ENCODE assay signal across 19 mouse cellular contexts in the genomic region with DNA sequence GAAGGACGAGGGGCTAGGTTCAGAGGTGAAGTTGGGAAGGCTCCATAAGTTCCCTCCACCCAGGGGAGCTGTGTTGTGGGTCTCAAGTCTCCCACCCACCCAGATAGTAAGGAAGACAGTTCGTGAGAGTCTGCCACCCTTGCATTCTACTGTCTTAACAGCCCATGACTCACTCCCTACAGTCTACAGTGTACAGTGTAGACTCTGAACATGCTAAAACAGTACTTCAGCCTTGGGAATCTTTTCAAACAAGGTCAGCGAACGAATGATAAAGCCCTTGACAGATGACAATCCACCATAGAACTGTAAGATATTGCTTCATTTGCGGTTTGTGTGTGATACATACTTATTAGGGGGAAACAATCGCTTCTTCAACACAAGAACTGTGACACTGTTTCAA. TPM values are rescaled to one million over a fixed set of nuclear protein-coding genes. Genes with fewer than 3 reads are reported as not detected.
DNase-seq lines count a peak whose midpoint lies in the region; ATAC-seq and TF ChIP-seq lines count a peak whose summit lies in the region.
"Had no signal": no experiment of that assay in that cellular context is flagged by ENCODE, and none has a peak within 500 bp of the region (broad histone marks: within the 10 kb centered on the region; RNA-seq: fewer than 3 reads in every experiment).

No protein-coding gene starts in this region.

- H3K27ac ChIP-seq in heart, embryonic 16.5 days (ENCODE audit: low read length) = peak overlapping the region; percentile 33; the same call in 1 of the 2 replicates
- no peak overlapping the region for H3K27ac ChIP-seq in heart, embryonic 11.5 days (ENCODE audit: low read depth, low read length)
- peak overlapping the region; percentile 43; the same call in 1 of the 2 replicates for H3K27ac ChIP-seq in liver, adult 2 months (replicated peaks; ENCODE audit: insufficient read depth, low read depth, low read length)
- H3K27ac ChIP-seq: hindbrain, embryonic 13.5 days; layer of hippocampus, adult 2 months; liver, embryonic 15.5 days had no signal

- TF ChIP-seq CTCF in liver, adult 2 months (IDR thresholded peaks at IDR 0.05; ENCODE audit: low read depth, low read length) = no peak

- no peak overlapping the region for H3K9ac ChIP-seq in heart, embryonic 16.5 days (ENCODE audit: low read length)
- no peak overlapping the region for H3K9ac ChIP-seq in heart, embryonic 11.5 days (ENCODE audit: low read depth, low read length)
- no peak overlapping the region for H3K9ac ChIP-seq in liver, adult 2 months (ENCODE audit: low read depth, low read length)
- H3K9ac ChIP-seq: heart, embryonic 12.5 days; hindbrain, embryonic 13.5 days; liver, embryonic 15.5 days had no signal

- no peak overlapping the region for H3K4me2 ChIP-seq in heart, embryonic 16.5 days (ENCODE audit: low read depth, low read length)
- H3K4me2 ChIP-seq in heart, embryonic 11.5 days = no peak overlapping the region
- H3K4me2 ChIP-seq in myocyte (ENCODE audit: low read depth) = peak overlapping the region; percentile 12
- H3K4me2 ChIP-seq: heart, embryonic 12.5 days; hindbrain, embryonic 13.5 days; liver, embryonic 15.5 days had no signal

- H3ac ChIP-seq in myocyte (ENCODE audit: control insufficient read depth, insufficient read length) = no peak overlapping the region

- no peak overlapping the region for H3K4me3 ChIP-seq in heart, embryonic 16.5 days (ENCODE audit: low read length)
- H3K4me3 ChIP-seq in heart, embryonic 11.5 days (ENCODE audit: low read depth, low read length) = no peak overlapping the region
- no peak overlapping the region for H3K4me3 ChIP-seq in liver, adult 2 months (ENCODE audit: insufficient read depth, low read depth, low read length)
- no peak overlapping the region for H3K4me3 ChIP-seq in myocyte
- H3K4me3 ChIP-seq: heart, embryonic 12.5 days; hindbrain, embryonic 13.5 days; liver, embryonic 15.5 days had no signal

- H3K36me3 ChIP-seq in heart, embryonic 16.5 days (ENCODE audit: control insufficient read depth, insufficient read depth) = no peaks in the 10 kb centered on the region
- no peaks in the 10 kb centered on the region for H3K36me3 ChIP-seq in heart, embryonic 11.5 days (ENCODE audit: control insufficient read depth, insufficient read depth, low read length)
- no peaks in the 10 kb centered on the region for H3K36me3 ChIP-seq in liver, adult 2 months (ENCODE audit: control insufficient read depth, insufficient read depth, low read length)
- no peaks in the 10 kb centered on the region for H3K36me3 ChIP-seq in myocyte (ENCODE audit: control insufficient read depth, insufficient read depth)
- H3K36me3 ChIP-seq: heart, embryonic 12.5 days; hindbrain, embryonic 13.5 days; liver, embryonic 15.5 days had no signal

- no peaks in the 10 kb centered on the region for H3K27me3 ChIP-seq in heart, embryonic 16.5 days (ENCODE audit: control insufficient read depth, insufficient read depth, low read length)
- no peaks in the 10 kb centered on the region for H3K27me3 ChIP-seq in heart, embryonic 11.5 days (ENCODE audit: control insufficient read depth, insufficient read depth, low read length)
- H3K27me3 ChIP-seq in liver, adult 2 months (ENCODE audit: control insufficient read depth, insufficient read depth, low read length) = 0 out of 2 replicates have a peak, but pooled peaks cover 2% of the 10 kb centered on the region
- H3K27me3 ChIP-seq in myocyte (ENCODE audit: control insufficient read depth, insufficient read depth, insufficient read length) = no peaks in the 10 kb centered on the region
- H3K27me3 ChIP-seq: heart, embryonic 12.5 days; hindbrain, embryonic 13.5 days; liver, embryonic 15.5 days had no signal

- no peaks in the 10 kb centered on the region for H3K79me2 ChIP-seq in liver, adult 2 months (ENCODE audit: control insufficient read depth, insufficient read depth, low read length)
- no peaks in the 10 kb centered on the region for H3K79me2 ChIP-seq in myocyte (ENCODE audit: control insufficient read depth, insufficient read depth)

- no peak for DNase-seq in liver, adult 2 months (ENCODE audit: extremely low read depth, low read depth, low spot score)
- DNase-seq in liver = no peak
- peak; percentile 8 for DNase-seq in MEL-GATA-1-ER (ENCODE audit: extremely low read depth, low read depth)
- DNase-seq in thymus, postnatal 14 days = no peak
- DNase-seq: cerebellum, adult 9-11 months; gastrocnemius, postnatal 14 days; kidney, adult 2 months; left cerebral cortex, postnatal 4 days; midbrain, embryonic 14.5 days; right cerebral cortex, postnatal 4 days; thymus, adult 18-20 months had no signal

- ATAC-seq in heart, embryonic 16.5 days (replicated peaks; ENCODE audit: extremely low read depth, insufficient read depth, low FRiP score) = no peak
- no peak for ATAC-seq in heart, embryonic 11.5 days (replicated peaks; ENCODE audit: insufficient number of reproducible peaks, low FRiP score, low TSS enrichment)

- peaks cover 9% of the 10 kb centered on the region for H3K4me1 ChIP-seq in heart, embryonic 16.5 days (ENCODE audit: control insufficient read depth, insufficient read depth, low read length)
- peaks cover 10% of the 10 kb centered on the region; the same call in 1 of the 2 replicates for H3K4me1 ChIP-seq in heart, embryonic 11.5 days (ENCODE audit: control insufficient read depth, insufficient read depth, low read length)
- peaks cover 2% of the 10 kb centered on the region; the same call in 1 of the 2 replicates for H3K4me1 ChIP-seq in liver, adult 2 months (ENCODE audit: control insufficient read depth, insufficient read depth, low read length)
- H3K4me1 ChIP-seq: hindbrain, embryonic 13.5 days; liver, embryonic 15.5 days had no signal

- WGBS in heart, embryonic 16.5 days = 60% methylated on average over 6 of the region's 6 CpGs
- WGBS in heart, embryonic 11.5 days (ENCODE audit: insufficient replicate concordance) = 76% methylated on average over 6 of the region's 6 CpGs
- 75% methylated on average over 6 of the region's 6 CpGs for WGBS in liver, adult 2 months

- peaks cover 4% of the 10 kb centered on the region; the same call in 1 of the 2 replicates for H3K9me3 ChIP-seq in heart, embryonic 16.5 days (replicated peaks; ENCODE audit: control insufficient read depth, low read length)
- peaks cover 3% of the 10 kb centered on the region; the same call in 1 of the 2 replicates for H3K9me3 ChIP-seq in heart, embryonic 11.5 days (replicated peaks; ENCODE audit: control insufficient read depth, low read length)
- H3K9me3 ChIP-seq: hindbrain, embryonic 13.5 days; liver, embryonic 15.5 days had no signal

- TF ChIP-seq POLR2A in liver, adult 2 months (IDR thresholded peaks at IDR 0.05; ENCODE audit: extremely low read depth, insufficient read depth, low read length) = no peak
- TF ChIP-seq POLR2A in myocyte (IDR thresholded peaks at IDR 0.05; ENCODE audit: insufficient read length, low read depth) = no peak

TF ChIP-seq in myocyte, 11 proteins besides CTCF, POLR2A, EP300 and RAD21:
- no peak for TF ChIP-seq REST (IDR thresholded peaks at IDR 0.05; ENCODE audit: insufficient read depth, insufficient read length)
- no peak for TF ChIP-seq POLR2AphosphoS2 (IDR thresholded peaks at IDR 0.05; ENCODE audit: insufficient read length, low read depth)
- TF ChIP-seq CEBPB (IDR thresholded peaks at IDR 0.05; ENCODE audit: insufficient read depth, poor library complexity, severe bottlenecking) = no peak
- TF ChIP-seq SRF (IDR thresholded peaks at IDR 0.05; ENCODE audit: control insufficient read depth, insufficient read length, low read depth) = no peak
- no peak for TF ChIP-seq MAX (IDR thresholded peaks at IDR 0.05; ENCODE audit: low read depth)
- TF ChIP-seq USF1 (IDR thresholded peaks at IDR 0.05; ENCODE audit: low read depth) = no peak
- TF ChIP-seq TCF3 (IDR thresholded peaks at IDR 0.05; ENCODE audit: insufficient read length, low read depth) = no peak
- TF ChIP-seq E2F4 (IDR thresholded peaks at IDR 0.05; ENCODE audit: insufficient read depth) = no peak
- no peak for TF ChIP-seq TCF12 (IDR thresholded peaks at IDR 0.05; ENCODE audit: insufficient read depth, poor library complexity, severe bottlenecking)
- TF ChIP-seq MYOG (IDR thresholded peaks at IDR 0.05; ENCODE audit: control insufficient read depth in 1 of 3, insufficient read depth in 1 of 3, insufficient read length in 2 of 3, low read depth in 2 of 3) = no peak
- no peak for TF ChIP-seq MYOD1 (IDR thresholded peaks at IDR 0.05; ENCODE audit: control insufficient read depth in 1 of 3, insufficient read length in 2 of 3, low read depth in 2 of 3)

RNA-seq across cellular contexts. Expression of a gene that starts 8.6 kb away (rescaled TPM):
- 16.3 and 16.7 TPM in 2 replicates for polyA plus RNA-seq in heart, embryonic 16.5 days (2015; fragmentation: Nextera tagmentation; extraction: Ambion mirVana)
- 21.1 and 21.6 TPM in 2 replicates for polyA plus RNA-seq in heart, embryonic 11.5 days (2014; fragmentation: Nextera tagmentation; extraction: Ambion mirVana)
- 12.3 and 17.3 TPM in 2 replicates for total RNA-seq in liver, adult 2 months (2014; rRNA removed)
- polyA plus RNA-seq in liver, adult 2 months (2012; rRNA removed) = 2.3 and 3.3 TPM in 2 replicates
- 0.36 TPM for polyA plus RNA-seq in myocyte (2012; fragmentation: generic; extraction: Trizol)
- total RNA-seq: neutrophil, adult 5-6 weeks had no signal

RNA-seq across cellular contexts. Expression of a gene that starts 45.8 kb away (rescaled TPM):
- polyA plus RNA-seq in heart, embryonic 16.5 days (2015; fragmentation: Nextera tagmentation; extraction: Ambion mirVana) = 75.4 and 78.5 TPM in 2 replicates
- polyA plus RNA-seq in heart, embryonic 11.5 days (2014; fragmentation: Nextera tagmentation; extraction: Ambion mirVana) = 117 and 126 TPM in 2 replicates
- 36.8 and 40.1 TPM in 2 replicates for total RNA-seq in liver, adult 2 months (2014; rRNA removed)
- polyA plus RNA-seq in liver, adult 2 months (2012; rRNA removed) = 14.1 and 17.7 TPM in 2 replicates
- polyA plus RNA-seq in myocyte (2012; fragmentation: generic; extraction: Trizol) = 27.8 TPM
